Mouse (Mus musculus) MEL (cell line): ENCODE data around the gene Acaca. TPM values are rescaled to one million over a fixed set of nuclear protein-coding genes. Genes with fewer than 3 reads are reported as not detected.
A peak's percentile ranks its signal among the peaks of the same experiment; 100 is the strongest.

Source experiments
- DNase-seq: peaks from one replicate; pipeline ENCODE4 v3.0.0; 2011; ENCODE audit warnings: low read depth, low spot score
- H3K27ac ChIP-seq: 2 replicates; pipeline ENCODE4 v1.5.1; 2012; ENCODE audit warnings: low read depth, mild to moderate bottlenecking, control low read depth, low read length, moderate library complexity; ENCODE audit not compliant: control insufficient read depth
- H3K27me3 ChIP-seq, 2 experiments: fragments of 150-350 bp in 1 of 2; sonication (generic) in 1 of 2; 2 replicates each; pipeline ENCODE4 v1.6.1; 2012; ENCODE audit warnings: low read length in 2 of 2, mild to moderate bottlenecking in 2 of 2, improper control_type of control experiment in 1 of 2, moderate library complexity in 1 of 2; ENCODE audit not compliant: insufficient read depth in 2 of 2, control insufficient read depth in 1 of 2
- H3K36me3 ChIP-seq, 2 experiments: 2 replicates each; pipeline ENCODE4 v1.6.1; 2012 to 2014; ENCODE audit warnings: low read length in 2 of 2, improper control_type of control experiment in 1 of 2, inconsistent platforms in 1 of 2, mild to moderate bottlenecking in 1 of 2; ENCODE audit not compliant: insufficient read depth in 2 of 2, control insufficient read depth in 1 of 2
- H3K4me1 ChIP-seq, 2 experiments: fragments of 150-350 bp in 1 of 2; sonication (generic) in 1 of 2; 2 replicates each; pipeline ENCODE4 v1.6.1; 2012; ENCODE audit warnings: low read length in 2 of 2, improper control_type of control experiment in 1 of 2, mild to moderate bottlenecking in 1 of 2; ENCODE audit not compliant: insufficient read depth in 2 of 2, control insufficient read depth in 1 of 2
- H3K4me3 ChIP-seq, 2 experiments: fragments of 150-350 bp in 1 of 2; sonication (generic) in 1 of 2; 2 replicates each; pipeline ENCODE4 v1.5.1; 2012; ENCODE audit warnings: low read depth in 2 of 2, low read length in 2 of 2, mild to moderate bottlenecking in 2 of 2, moderate library complexity in 2 of 2, control low read depth in 1 of 2, improper control_type of control experiment in 1 of 2; ENCODE audit not compliant: control insufficient read depth in 1 of 2, insufficient read depth in 1 of 2
- H3K79me2 ChIP-seq: 2 replicates; pipeline ENCODE4 v1.6.1; 2012; ENCODE audit warnings: mild to moderate bottlenecking, low read length, moderate library complexity; ENCODE audit not compliant: control insufficient read depth, poor library complexity, insufficient read depth
- H3K9ac ChIP-seq: 2 replicates; pipeline ENCODE4 v1.6.1; 2012; ENCODE audit warnings: low read depth, mild to moderate bottlenecking, control low read depth, low read length, moderate library complexity; ENCODE audit not compliant: control insufficient read depth, poor library complexity, severe bottlenecking
- H3K9me3 ChIP-seq: fragments of 150-350 bp; sonication (generic); replicated peaks from 2 replicates; pipeline ENCODE4 v1.6.1; 2012; ENCODE audit warnings: mild to moderate bottlenecking, low read length, improper control_type of control experiment, moderate library complexity; ENCODE audit not compliant: insufficient read depth
- BHLHE40 ChIP-seq: IDR thresholded peaks from 2 replicates; pipeline ENCODE4 v1.6.1; 2012; ENCODE audit warnings: low read depth, mild to moderate bottlenecking, inconsistent platforms, low read length, improper control_type of control experiment, borderline replicate concordance
- CTCF ChIP-seq, 3 experiments: IDR thresholded peaks in 2 of 3; conservative IDR thresholded peaks in 1 of 3; 2 replicates each; pipeline ENCODE4 v1.5.1; 2011 to 2012; ENCODE audit warnings: low read length in 3 of 3, low read depth in 2 of 3, mild to moderate bottlenecking in 2 of 3, improper control_type of control experiment in 1 of 3, inconsistent platforms in 1 of 3, mixed read lengths in 1 of 3, moderate library complexity in 1 of 3; ENCODE audit not compliant: control insufficient read depth in 1 of 3, insufficient read depth in 1 of 3, poor library complexity in 1 of 3, severe bottlenecking in 1 of 3
- GATA1 ChIP-seq: IDR thresholded peaks from 2 replicates; pipeline ENCODE4 v1.6.1; 2011; ENCODE audit warnings: low read depth, low read length, improper control_type of control experiment
- MAFK ChIP-seq: IDR thresholded peaks from 2 replicates; pipeline ENCODE4 v1.6.1; 2011; ENCODE audit warnings: low read depth, mild to moderate bottlenecking, low read length, improper control_type of control experiment, borderline replicate concordance
- MAZ ChIP-seq: IDR thresholded peaks from 2 replicates; pipeline ENCODE4 v1.6.1; 2012; ENCODE audit warnings: low read depth, mild to moderate bottlenecking, inconsistent platforms, low read length, improper control_type of control experiment
- MYC ChIP-seq: IDR thresholded peaks from 2 replicates; pipeline ENCODE4 v1.6.1; 2011; ENCODE audit warnings: low read depth, mild to moderate bottlenecking, low read length, improper control_type of control experiment, moderate library complexity
- POLR2AphosphoS2 ChIP-seq: IDR thresholded peaks from 2 replicates; pipeline ENCODE4 v1.6.1; 2011; ENCODE audit warnings: low read length, improper control_type of control experiment
- RAD21 ChIP-seq: IDR thresholded peaks from 2 replicates; pipeline ENCODE4 v1.6.1; 2011; ENCODE audit warnings: mild to moderate bottlenecking, low read depth, low read length, improper control_type of control experiment
- SIN3A ChIP-seq: IDR thresholded peaks from 2 replicates; pipeline ENCODE4 v1.6.1; 2012; ENCODE audit warnings: low read length, improper control_type of control experiment, inconsistent platforms
- SMC3 ChIP-seq: IDR thresholded peaks from 2 replicates; pipeline ENCODE4 v1.6.1; 2011; ENCODE audit warnings: low read depth, low read length, improper control_type of control experiment
- TAL1 ChIP-seq: IDR thresholded peaks from 2 replicates; pipeline ENCODE4 v1.6.1; 2012; ENCODE audit warnings: mild to moderate bottlenecking, inconsistent platforms, low read length, moderate library complexity, mixed read lengths
- ZC3H11A ChIP-seq: IDR thresholded peaks from 2 replicates; pipeline ENCODE4 v1.6.1; 2012; ENCODE audit warnings: low read depth, mild to moderate bottlenecking, inconsistent platforms, low read length, improper control_type of control experiment
- ZNF384 ChIP-seq: IDR thresholded peaks from 2 replicates; pipeline ENCODE4 v1.6.1; 2012; ENCODE audit warnings: low read depth, mild to moderate bottlenecking, inconsistent platforms, low read length, improper control_type of control experiment
- polyA plus RNA-seq, 2 experiments: library from polyadenylated mRNA; stranded (reverse) in 1 of 2; unstranded in 1 of 2; fragments of >175 nt in 1 of 2; fragments of >200 nt in 1 of 2; gene quantifications; 2 replicates each; pipeline versions ENCODE4 v1.2.1 to v1.2.4; 2012; ENCODE audit warnings: low replicate concordance in 2 of 2, low read depth in 1 of 2; ENCODE audit not compliant: insufficient read length in 2 of 2, insufficient read depth in 1 of 2, missing spikeins in 1 of 2
- total RNA-seq: library from RNA; depleted of rRNA; stranded (reverse); fragments of 300-350 nt; gene quantifications from 2 replicates; pipeline ENCODE4 v1.2.3, GENCODE M21; 2012

The Acaca gene
- total and polyA plus RNA-seq, 3 experiments, result 32.0 to 52.0 (median 33.9) TPM

DNA sequence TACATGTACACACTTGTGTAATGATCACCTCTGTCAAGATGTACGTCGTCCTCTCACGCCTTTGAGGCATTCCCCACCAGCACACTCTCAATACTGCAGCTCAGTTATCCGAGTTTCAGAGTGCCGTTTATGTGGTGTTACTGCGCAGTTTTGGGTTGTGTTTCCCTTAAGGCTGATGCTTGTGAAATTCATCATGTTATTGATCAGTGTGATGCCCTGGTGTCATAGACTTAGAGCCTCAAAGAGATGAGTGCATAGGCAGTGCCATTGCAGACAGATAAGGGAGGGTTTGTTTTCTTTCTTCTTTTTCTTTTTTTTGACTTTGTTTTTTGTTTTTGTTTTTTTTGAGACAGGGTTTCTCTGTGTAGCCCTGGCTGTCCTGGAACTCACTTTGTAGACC, 81.4 kb downstream of the Acaca start:
- H3K36me3 ChIP-seq, result peaks cover 0 to 20% of the 10 kb centered on the region in 2 experiments; a peak in 2 of 4 replicates
- no peak overlapping the region for H3K9ac ChIP-seq
- DNase-seq, result no peak
- no peak overlapping the region for H3K4me3 ChIP-seq
- H3K27me3 ChIP-seq, result no peaks in the 10 kb centered on the region
- no peaks in the 10 kb centered on the region for H3K79me2 ChIP-seq
- H3K27ac ChIP-seq, result no peak overlapping the region
- H3K9me3 ChIP-seq, result no peaks in the 10 kb centered on the region
- TF ChIP-seq MAFK (no peak), GATA1 (no peak)
- TF ChIP-seq, all 39 proteins: peak for 0
- H3K4me1 ChIP-seq, result no peaks in the 10 kb centered on the region

DNA sequence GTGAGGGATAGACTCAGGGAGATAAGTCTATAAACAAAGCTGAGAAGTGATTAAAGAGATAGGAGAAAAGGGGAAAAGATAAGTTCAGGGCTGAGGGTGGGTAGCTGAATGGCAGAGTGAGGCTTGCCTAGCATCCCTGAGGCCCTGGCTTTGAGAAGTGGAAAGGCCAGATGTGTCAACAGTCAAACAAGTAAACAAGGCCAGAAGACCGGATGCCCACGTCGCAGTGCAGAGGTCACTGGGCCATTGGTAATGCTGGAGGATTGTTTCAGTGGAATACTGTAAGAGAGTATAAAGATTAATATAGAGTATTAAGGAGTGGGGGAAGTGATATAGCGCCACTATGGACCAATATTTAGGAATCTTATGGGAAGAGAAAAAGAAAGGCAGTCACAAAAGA, 89.5 kb downstream of the Acaca start:
- H3K27ac ChIP-seq, result no peak overlapping the region
- DNase-seq, result no peak
- no peak overlapping the region for H3K4me3 ChIP-seq
- H3K4me1 ChIP-seq, result peaks cover 0 to 3% of the 10 kb centered on the region in 2 experiments; a peak in 2 of 4 replicates
- no peaks in the 10 kb centered on the region for H3K9me3 ChIP-seq
- peaks cover 5 to 31% of the 10 kb centered on the region in 2 experiments for H3K36me3 ChIP-seq
- H3K27me3 ChIP-seq, result no peaks in the 10 kb centered on the region
- H3K79me2 ChIP-seq, result no peaks in the 10 kb centered on the region
- TF ChIP-seq ZNF384, result no peak
- no peak for TF ChIP-seq POLR2AphosphoS2
- no peak for TF ChIP-seq BHLHE40
- no peak for TF ChIP-seq TAL1
- TF ChIP-seq MAZ, result no peak
- no peak overlapping the region for H3K9ac ChIP-seq

DNA sequence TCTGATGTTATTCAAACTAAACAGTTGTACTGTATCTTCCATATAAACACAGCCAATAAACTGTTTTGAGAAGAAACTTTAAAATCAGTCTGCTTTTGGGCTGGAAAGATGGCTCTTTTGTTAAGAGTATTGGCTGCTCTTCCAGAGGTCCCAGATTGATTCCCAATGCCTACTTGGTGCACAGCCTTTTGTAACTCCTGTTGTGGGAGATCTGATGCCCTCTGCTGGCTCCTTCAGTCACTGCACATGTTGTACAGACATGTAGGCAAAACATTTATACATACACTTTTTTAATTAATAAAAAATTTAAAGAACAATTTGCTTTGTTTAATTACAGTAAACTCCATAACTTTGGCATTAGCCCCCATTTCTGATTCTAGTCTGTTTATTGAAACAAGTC, 114.1 kb downstream of the Acaca start:
- peak; percentile 78 for DNase-seq
- peaks cover 0 to 23% of the 10 kb centered on the region in 2 experiments; a peak in 2 of 4 replicates for H3K36me3 ChIP-seq
- no peaks in the 10 kb centered on the region for H3K27me3 ChIP-seq
- TF ChIP-seq SIN3A (no peak), RAD21 (peak; percentile 53), MYC (0 out of 2 replicates have a peak, but pooled peaks have one; percentile 34), CTCF (IDR thresholded peaks at IDR 0.05 in 2 of 3, conservative IDR thresholded peaks at IDR 0.05 in 1 of 3; ENCODE audit: control insufficient read depth in 1 of 3, insufficient read depth in 1 of 3, low read depth in 2 of 3, low read length in 3 of 3, poor library complexity in 1 of 3, severe bottlenecking in 1 of 3) (peak; percentile 66 to 75 (median 74)), MAZ (no peak), ZC3H11A (peak; percentile 45; the same call in 1 of the 2 replicates), SMC3 (peak; percentile 75)
- TF ChIP-seq, all 39 proteins: peak for 5
- no peaks in the 10 kb centered on the region for H3K9me3 ChIP-seq
- no peak overlapping the region for H3K27ac ChIP-seq
- no peak overlapping the region for H3K4me3 ChIP-seq
- no peaks in the 10 kb centered on the region for H3K79me2 ChIP-seq
- H3K9ac ChIP-seq, result no peak overlapping the region
- H3K4me1 ChIP-seq, result no peaks in the 10 kb centered on the region
